Mouse (Mus musculus): ENCODE measurements around the gene Krtap3-2.

DNA sequence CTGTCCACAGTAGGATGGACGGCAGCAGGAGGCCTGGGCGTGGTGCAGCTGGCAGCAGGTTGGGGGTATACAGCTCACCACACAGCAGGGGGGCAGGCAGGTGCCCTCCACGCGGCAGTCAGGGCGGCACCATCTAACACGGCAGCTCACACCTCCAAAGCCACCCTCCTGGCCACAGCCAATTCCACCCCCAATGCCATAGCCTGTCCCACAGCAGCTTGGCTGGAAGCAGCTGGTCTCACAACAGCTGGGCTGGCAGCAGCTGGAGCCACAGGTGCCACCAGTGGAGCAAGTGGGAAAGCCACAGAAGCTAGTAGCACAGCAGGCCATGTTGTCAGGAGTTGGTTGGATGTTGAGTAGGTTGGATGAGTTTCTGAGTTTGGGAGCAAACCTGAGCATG lies 24.0 kb upstream of the Krtap3-2 start, which contains the start of gene Krtap1-5:
- TF ChIP-seq CTCF (IDR thresholded peaks at IDR 0.05; ENCODE audit: borderline replicate concordance, extremely low read depth, insufficient read depth, insufficient read length): no peak
- TF ChIP-seq POLR2A (IDR thresholded peaks at IDR 0.05; ENCODE audit: borderline replicate concordance, extremely low read depth, insufficient read depth, insufficient read length, poor library complexity, severe bottlenecking): no peak
